Mouse (Mus musculus): ENCODE measurements around the gene Tbata.

Gene Tbata

DNA sequence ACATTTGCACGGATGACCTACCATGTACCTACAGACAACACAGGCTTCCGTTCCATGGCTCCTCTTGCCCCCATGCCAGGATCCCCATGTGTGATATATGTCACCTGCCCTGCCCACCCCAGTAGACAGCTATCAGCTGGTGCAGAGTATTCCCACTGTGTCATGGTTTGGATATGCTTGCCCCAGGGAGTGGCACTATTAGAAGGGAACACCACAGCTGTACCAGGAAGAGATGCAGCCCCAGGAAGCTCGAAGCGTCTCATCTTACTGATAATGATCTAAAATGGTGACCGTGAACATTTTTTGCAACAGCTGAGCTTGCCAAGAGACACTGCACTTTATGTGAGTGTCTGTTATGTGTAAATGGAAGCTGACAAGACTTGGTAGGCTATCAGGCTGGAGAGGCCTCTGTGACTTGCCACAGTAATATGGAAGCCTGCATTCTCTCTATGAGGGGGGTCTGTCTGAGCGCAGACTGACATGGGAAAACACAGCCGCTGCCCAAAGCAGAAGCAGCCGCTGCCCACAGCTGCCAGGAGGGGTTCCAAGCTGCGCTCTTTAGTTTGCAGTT lies 36.4 kb downstream of the Tbata start:
- DNase-seq (ENCODE audit: low read depth, low spot score): no peak

GRCm38 (mm10) chr10:61211105-61211504 lies 39.4 kb downstream of the Tbata start:
- no peak for DNase-seq (ENCODE audit: low read depth, low spot score)

DNA sequence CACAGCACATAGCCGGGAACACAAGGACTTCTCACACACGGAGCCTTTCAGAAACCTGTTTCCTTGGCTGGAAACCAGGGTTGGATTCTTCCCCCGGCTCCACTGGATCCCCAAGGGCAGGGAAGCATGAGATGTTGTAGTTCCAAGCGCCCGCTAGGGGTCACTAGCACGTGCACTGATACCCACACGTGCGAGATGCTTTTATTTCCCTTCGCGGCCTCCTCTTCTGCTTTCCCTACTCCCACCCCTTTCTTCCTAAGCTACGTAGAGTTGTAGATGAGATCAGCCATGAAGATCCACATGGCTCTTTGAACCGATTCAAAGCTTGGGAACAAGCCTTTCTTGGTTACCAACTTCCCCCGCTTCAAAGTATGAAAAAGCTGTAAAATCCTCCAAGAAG lies 40.0 kb downstream of the Tbata start:
- DNase-seq (ENCODE audit: low read depth, low spot score): no peak

- no peak for DNase-seq (ENCODE audit: low read depth, low spot score)
Measured at GRCm38 (mm10) chr10:61212817-61213216, 41.1 kb downstream of the Tbata start.

GRCm38 (mm10) chr10:61215658-61216057 lies 43.9 kb downstream of the Tbata start:
- DNase-seq (ENCODE audit: low read depth, low spot score): no peak

DNA sequence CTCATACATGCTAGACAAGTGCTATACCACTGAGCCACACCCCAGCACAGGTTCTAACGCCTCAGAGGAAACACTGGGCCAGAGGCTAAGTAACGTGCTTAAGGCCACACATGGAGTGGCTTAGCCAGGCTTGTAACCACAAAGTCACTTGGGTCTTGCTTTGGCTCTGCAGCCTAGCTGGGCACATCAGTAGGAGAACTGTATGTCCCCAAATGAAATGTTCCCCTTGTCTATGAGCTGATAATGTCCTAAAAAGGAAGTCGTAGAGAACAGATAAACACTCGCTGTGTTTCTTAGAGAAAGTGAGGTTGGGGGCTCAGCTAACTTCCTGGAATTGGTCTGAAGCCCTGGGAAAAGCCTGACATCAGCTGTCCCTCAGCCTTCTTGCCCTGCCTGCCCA lies 44.4 kb downstream of the Tbata start:
- no peak for DNase-seq (ENCODE audit: low read depth, low spot score)

GRCm38 (mm10) chr10:61219318-61219717 lies 47.6 kb downstream of the Tbata start:
- DNase-seq (ENCODE audit: low read depth, low spot score): no peak

DNA sequence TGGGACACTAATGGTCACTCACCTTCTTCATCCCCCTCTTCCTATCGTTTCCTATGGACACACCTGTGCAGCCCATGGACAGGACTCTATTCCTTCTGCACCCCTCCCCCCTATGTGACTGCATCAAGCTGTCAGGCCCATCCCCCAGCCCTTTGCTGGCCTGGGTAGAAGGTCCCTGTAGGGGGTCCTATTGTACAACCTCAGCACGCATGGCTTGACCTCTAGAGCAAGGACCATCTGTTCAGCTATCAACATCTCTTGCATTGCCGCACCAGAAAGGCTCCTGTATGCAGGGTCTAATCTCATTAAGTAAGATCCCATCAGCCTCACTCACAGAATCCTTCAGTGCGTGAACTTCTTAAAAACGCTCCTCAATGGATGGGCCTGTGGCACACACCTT lies 53.9 kb downstream of the Tbata start:
- no peak for DNase-seq (ENCODE audit: low read depth, low spot score)

DNA sequence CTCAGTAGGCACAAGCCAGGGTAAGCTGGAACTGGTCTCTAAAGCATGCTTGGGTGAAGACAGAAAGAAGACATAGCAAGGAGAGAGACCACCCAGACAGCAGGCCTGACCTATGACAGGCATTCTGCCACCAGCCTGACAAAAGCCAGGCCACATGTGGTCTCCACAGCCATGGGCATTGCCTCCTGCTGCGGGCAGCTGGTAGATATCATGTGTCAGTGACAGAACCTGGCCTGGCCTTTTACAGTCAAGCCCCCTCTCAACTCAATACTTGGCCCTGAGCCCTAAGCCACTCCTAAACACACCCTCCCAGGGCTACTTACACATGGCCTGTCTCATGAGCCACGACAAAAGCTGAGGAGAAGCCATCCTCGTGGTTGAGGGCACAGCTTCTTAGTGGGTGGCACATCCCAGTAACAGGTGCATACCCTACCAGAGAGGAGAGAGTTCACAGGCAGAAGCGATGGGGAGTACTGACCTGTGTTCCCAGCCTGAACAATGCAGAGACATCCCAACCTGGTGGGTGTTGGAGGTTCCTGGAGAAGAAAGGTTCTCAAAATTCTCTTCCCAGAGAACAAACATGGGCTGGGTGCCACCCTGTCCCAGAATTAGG lies 55.1 kb downstream of the Tbata start:
- DNase-seq (ENCODE audit: low read depth, low spot score): no peak

DNA sequence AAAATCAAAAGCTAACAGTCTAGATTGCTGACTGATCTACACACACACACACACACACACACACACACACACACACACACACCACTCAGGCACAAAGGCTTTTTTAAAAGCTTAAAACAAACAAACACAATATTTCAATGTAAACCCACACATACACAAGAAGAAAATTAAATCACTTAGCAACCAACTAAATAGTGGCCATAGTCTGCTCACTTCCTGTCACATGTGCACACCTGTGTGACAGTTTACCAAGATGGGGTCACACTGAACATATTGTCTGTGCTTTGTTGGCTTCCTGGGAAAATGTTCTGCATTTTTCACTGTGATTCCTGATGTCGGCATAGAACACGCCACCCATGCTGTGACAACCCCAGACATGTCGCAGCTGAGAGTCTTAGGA lies 60.0 kb downstream of the Tbata start:
- DNase-seq (ENCODE audit: low read depth, low spot score): no peak

GRCm38 (mm10) chr10:61232858-61233567 lies 61.3 kb downstream of the Tbata start:
- DNase-seq (ENCODE audit: low read depth, low spot score): no peak

DNA sequence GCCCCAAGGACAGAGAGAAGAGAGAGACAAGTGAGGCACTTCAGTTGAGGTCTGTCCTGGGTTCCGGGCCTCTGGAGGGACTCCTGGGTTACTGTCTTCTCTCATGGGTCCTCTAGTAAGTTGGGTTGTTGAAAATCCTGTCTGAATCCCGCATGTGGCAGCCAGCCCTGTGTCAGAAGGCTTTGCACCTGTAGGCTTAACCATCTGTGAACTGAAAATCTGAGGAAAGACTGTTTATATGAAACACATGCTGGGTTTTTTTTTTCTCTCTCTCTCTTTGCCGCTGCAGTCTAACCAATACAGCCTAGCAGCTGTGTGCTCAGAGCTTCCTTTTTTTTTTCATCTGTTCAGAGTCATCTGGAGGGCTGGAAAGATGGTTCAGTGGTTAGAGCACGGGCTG lies 62.6 kb downstream of the Tbata start:
- no peak for DNase-seq (ENCODE audit: low read depth, low spot score)

DNA sequence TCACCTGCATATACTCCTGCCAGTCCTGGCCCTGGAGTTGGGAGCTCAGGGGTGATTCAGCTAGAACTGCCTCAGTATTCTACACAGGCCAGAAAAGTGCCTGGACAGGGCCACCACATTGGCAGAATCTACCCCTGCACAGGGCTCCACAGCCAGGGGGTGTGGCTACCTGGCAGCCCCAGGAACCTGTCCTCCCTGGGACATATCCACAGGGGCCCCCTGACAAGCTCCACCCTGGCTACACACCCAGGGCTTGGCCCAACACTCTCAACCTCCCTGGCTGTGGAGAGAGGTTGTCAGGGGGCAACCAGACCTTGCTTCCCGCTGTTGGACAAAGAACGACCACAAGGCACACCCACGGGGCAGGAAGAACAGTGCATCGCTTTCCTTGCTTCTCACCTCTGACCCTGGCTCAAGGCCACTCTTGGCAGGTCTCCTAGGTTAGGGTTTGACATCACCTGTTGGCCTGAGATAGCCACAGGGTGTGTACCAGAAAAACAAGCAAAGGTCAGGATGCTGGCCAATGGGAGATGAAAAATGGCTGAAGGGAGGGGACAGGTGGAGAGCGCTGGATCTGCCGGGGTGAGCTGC lies 64.0 kb downstream of the Tbata start:
- DNase-seq (ENCODE audit: low read depth, low spot score): no peak

DNA sequence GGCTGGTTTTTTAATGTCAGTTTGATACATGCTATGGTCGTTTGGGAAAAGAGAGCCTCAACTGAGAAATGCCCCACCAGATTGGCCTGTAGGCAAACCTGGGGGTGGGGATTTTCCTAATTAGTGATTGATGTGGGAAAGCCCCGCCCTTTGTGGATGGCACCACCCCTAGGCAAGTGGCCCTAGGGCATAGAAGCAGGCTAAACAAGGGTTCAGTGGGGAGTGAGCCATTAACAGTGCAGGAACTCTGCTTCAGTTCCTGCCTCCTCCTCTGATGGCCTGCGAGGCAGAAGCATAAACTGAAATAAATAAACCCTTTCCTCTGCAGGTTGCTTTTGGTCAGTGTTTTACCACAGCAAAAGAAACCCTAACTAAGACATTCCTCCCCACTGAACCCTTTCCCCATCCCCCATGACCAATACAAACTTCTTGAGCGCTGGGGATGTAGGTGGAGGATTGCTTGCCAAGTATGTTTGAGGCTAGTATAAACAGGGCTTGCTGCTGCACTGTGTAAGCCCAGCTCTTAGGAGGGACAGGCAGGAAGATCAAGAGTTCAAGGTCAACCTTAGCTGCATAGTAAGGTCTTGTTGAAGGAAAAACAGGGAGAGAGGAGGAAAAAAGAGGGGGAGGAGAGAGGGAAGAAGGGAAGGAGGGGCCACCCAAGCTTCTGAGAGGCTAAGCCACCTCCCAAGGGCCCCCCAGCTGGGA lies 65.1 kb downstream of the Tbata start:
- DNase-seq (ENCODE audit: low read depth, low spot score): no peak

DNA sequence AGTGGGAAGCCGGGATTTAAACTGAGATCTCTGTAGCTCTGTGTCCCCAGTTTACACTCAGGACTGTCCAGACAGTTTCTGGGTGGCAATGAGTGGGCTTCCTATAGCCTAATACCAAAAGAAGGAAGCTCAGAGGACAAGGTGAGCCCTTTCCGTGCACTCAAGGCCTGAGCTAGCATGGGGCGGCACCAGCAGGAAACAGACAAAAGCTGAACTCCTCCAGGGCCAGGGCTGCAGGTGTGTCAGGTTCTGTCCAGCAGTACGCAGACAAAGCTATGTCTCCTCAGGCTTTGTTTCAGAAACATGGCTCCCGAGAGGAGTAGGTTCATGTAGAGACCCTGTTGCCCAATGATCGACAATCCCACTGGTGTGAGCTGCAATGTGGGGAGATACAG lies 65.6 kb downstream of the Tbata start:
- DNase-seq (ENCODE audit: low read depth, low spot score): no peak

Measured in c-Kit-negative CD71-positive TER-119-positive erythroid progenitor cells, embryonic 14.5 days (primary cell).